Mouse (Mus musculus) midbrain, embryonic 12.5 days (tissue): Measurements from ENCODE around the gene Baiap2l2. TPM values are rescaled to one million over a fixed set of nuclear protein-coding genes. Genes with fewer than 3 reads are reported as not detected.

Source experiments
- ATAC-seq: fragments of 200-750 bp; cut with Nextera tagmentation; 2 replicates; pipeline ENCODE4 v1.8.0; 2017; ENCODE audit warnings: low read depth, moderate TSS enrichment, moderate library complexity; ENCODE audit not compliant: low FRiP score
- H3K27ac ChIP-seq: fragments of 300-500 bp; sonication (generic); replicated peaks from 2 replicates; pipeline ENCODE4 v1.5.1; 2016; ENCODE audit warnings: mild to moderate bottlenecking
- H3K27me3 ChIP-seq: fragments of 300-500 bp; sonication (generic); 2 replicates; pipeline ENCODE4 v1.6.1; 2016; ENCODE audit warnings: mild to moderate bottlenecking
- H3K36me3 ChIP-seq: fragments of 300-500 bp; sonication (generic); 2 replicates; pipeline ENCODE4 v1.6.1; 2016
- H3K4me1 ChIP-seq: fragments of 300-500 bp; sonication (generic); 2 replicates; pipeline ENCODE4 v1.6.1; 2016
- H3K4me2 ChIP-seq: fragments of 300-500 bp; sonication (generic); replicated peaks from 2 replicates; pipeline ENCODE4 v1.6.1; 2016; ENCODE audit warnings: mild to moderate bottlenecking, moderate library complexity
- H3K4me3 ChIP-seq: fragments of 300-500 bp; sonication (generic); 2 replicates; pipeline ENCODE4 v1.5.1; 2016; ENCODE audit warnings: mild to moderate bottlenecking
- H3K9ac ChIP-seq: fragments of 300-500 bp; sonication (generic); replicated peaks from 2 replicates; pipeline ENCODE4 v1.6.1; 2016; ENCODE audit warnings: mild to moderate bottlenecking, moderate library complexity
- H3K9me3 ChIP-seq: fragments of 300-500 bp; sonication (generic); 2 replicates; pipeline ENCODE4 v1.6.1; 2016; ENCODE audit warnings: mild to moderate bottlenecking
- WGBS: fragments of 180-500 bp; shearing (Covaris S2); methylation state at CpG from one replicate; pipeline ENCODE4 v1.1.7; 2016; 5-methylcytosine and 5-hydroxymethylcytosine counted together
- polyA plus RNA-seq: library from polyadenylated mRNA; unstranded; fragments of >200 nt; fragmentation: Nextera tagmentation; extraction: Ambion mirVana; gene quantifications from 2 replicates; pipeline ENCODE4 v1.2.1, GENCODE M21; 2016

Gene Baiap2l2
- polyA plus RNA-seq, 1 experiment from 2014 or later, result 2.4 TPM

DNA sequence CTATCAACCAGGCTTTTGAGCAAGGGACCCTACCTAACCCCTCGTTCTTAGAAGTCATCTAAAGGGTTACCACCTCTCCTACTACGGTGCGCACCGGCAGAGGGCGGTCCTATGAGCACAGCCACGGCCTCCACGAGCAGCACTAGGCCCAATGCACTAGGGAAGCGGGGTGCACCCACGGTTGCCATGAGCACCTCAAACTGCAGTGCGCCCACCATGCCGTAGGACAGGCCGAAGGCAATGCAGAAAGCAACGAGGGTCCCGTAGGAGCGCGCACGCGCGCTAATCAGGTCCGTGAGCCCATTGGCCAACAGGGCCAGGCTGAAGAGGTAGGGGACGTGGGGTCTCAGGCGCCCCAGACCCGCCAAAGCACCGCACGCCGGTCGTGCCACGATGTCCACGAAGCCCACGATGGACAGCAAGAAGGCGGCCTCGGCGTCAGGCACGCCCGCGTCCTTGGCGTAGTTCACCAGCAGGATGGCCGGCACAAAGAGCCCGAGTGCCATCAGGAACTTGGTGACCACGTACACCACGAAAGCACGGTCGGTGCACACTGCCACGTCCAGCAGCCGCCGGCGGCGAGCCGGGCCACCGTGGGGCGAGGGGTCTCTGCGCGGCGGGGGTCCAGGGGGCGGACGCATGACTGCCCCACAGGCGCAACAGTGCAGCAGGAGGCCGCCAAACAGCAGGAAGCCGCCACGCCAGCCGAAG, 33.4 kb downstream of the Baiap2l2 start:
- H3K4me1 ChIP-seq, result peaks cover 9% of the 10 kb centered on the region
- H3K9ac ChIP-seq, result peak overlapping the region; percentile 54
- ATAC-seq, result peak; percentile 61
- peaks cover 63% of the 10 kb centered on the region for H3K27me3 ChIP-seq
- H3K9me3 ChIP-seq, result no peaks in the 10 kb centered on the region
- 3% methylated on average over 61 of the region's 61 CpGs for WGBS
- no peak overlapping the region for H3K27ac ChIP-seq
- peaks cover 18% of the 10 kb centered on the region for H3K36me3 ChIP-seq
- peak overlapping the region; percentile 60 for H3K4me2 ChIP-seq
- H3K4me3 ChIP-seq, result peak overlapping the region; percentile 37

- no peak overlapping the region for H3K4me3 ChIP-seq
Observed at GRCm38 (mm10) chr15:79251168-79251567, 34.2 kb downstream of the Baiap2l2 start.

GRCm38 (mm10) chr15:79250236-79250635, 35.1 kb downstream of the Baiap2l2 start:
- H3K27ac ChIP-seq, result no peak overlapping the region
- peaks cover 58% of the 10 kb centered on the region for H3K27me3 ChIP-seq
- peaks cover 9% of the 10 kb centered on the region for H3K4me1 ChIP-seq
- H3K36me3 ChIP-seq, result peaks cover 35% of the 10 kb centered on the region
- ATAC-seq, result no peak
- H3K9me3 ChIP-seq, result no peaks in the 10 kb centered on the region
- H3K9ac ChIP-seq, result no peak overlapping the region
- no peak overlapping the region for H3K4me2 ChIP-seq
- H3K4me3 ChIP-seq, result no peak overlapping the region
- 86% methylated on average over 2 of the region's 2 CpGs for WGBS

More at GRCm38 (mm10) chr15:79251168-79251567, 34.2 kb downstream of the Baiap2l2 start:
- Histone ChIP-seq H3K36me3 (peaks cover 25% of the 10 kb centered on the region), H3K9me3 (no peaks in the 10 kb centered on the region), H3K27me3 (peaks cover 63% of the 10 kb centered on the region), H3K9ac (no peak overlapping the region), H3K4me2 (no peak overlapping the region), H3K4me1 (peaks cover 9% of the 10 kb centered on the region), H3K27ac (no peak overlapping the region)
- WGBS, result 53% methylated on average over 7 of the region's 7 CpGs
- ATAC-seq, result no peak

DNA sequence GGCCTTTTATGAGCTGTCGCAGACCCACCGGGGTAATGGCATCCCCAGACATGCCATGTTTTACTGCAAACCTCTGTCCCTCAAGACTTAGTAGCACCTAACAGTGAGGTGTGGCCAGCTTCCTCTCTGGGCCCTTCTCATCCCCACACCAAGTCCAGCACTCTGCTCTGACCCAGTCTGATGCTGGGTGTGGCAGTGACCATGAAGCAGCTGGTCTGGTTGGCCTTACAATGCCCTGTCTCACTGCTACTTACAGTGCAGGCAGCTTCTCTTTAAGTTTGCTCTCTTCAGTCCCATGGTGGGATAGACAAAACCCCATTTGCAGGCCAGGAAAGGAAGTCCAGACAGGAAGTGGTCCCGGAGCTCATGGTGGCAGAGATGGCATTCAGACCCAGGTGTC, 40.0 kb downstream of the Baiap2l2 start:
- no peak for ATAC-seq
- H3K4me1 ChIP-seq, result peaks cover 4% of the 10 kb centered on the region; the same call in 1 of the 2 replicates
- no peak overlapping the region for H3K9ac ChIP-seq
- 98% methylated on average over 3 of the region's 3 CpGs for WGBS
- no peaks in the 10 kb centered on the region for H3K9me3 ChIP-seq
- no peak overlapping the region for H3K4me2 ChIP-seq
- peaks cover 9% of the 10 kb centered on the region for H3K27me3 ChIP-seq
- H3K36me3 ChIP-seq, result peaks cover 55% of the 10 kb centered on the region
- no peak overlapping the region for H3K4me3 ChIP-seq
- H3K27ac ChIP-seq, result no peak overlapping the region

GRCm38 (mm10) chr15:79244071-79244893, 41.1 kb downstream of the Baiap2l2 start:
- Histone ChIP-seq H3K9ac (no peak overlapping the region), H3K27ac (no peak overlapping the region), H3K27me3 (no peaks in the 10 kb centered on the region), H3K36me3 (peaks cover 65% of the 10 kb centered on the region), H3K4me2 (no peak overlapping the region), H3K4me3 (no peak overlapping the region), H3K4me1 (peaks cover 4% of the 10 kb centered on the region; the same call in 1 of the 2 replicates), H3K9me3 (no peaks in the 10 kb centered on the region)
- no peak for ATAC-seq
- WGBS, result 72% methylated on average over 7 of the region's 7 CpGs

GRCm38 (mm10) chr15:79243234-79244042, 41.9 kb downstream of the Baiap2l2 start:
- Histone ChIP-seq H3K36me3 (peaks cover 65% of the 10 kb centered on the region), H3K27ac (no peak overlapping the region), H3K4me2 (no peak overlapping the region), H3K4me3 (no peak overlapping the region), H3K9me3 (no peaks in the 10 kb centered on the region), H3K4me1 (peaks cover 4% of the 10 kb centered on the region; the same call in 1 of the 2 replicates), H3K9ac (no peak overlapping the region), H3K27me3 (no peaks in the 10 kb centered on the region)
- 24% methylated on average over 10 of the region's 10 CpGs for WGBS
- ATAC-seq, result peak; percentile 97

GRCm38 (mm10) chr15:79242574-79243233, 42.6 kb downstream of the Baiap2l2 start:
- H3K27me3 ChIP-seq, result no peaks in the 10 kb centered on the region
- H3K4me3 ChIP-seq, result no peak overlapping the region
- no peak overlapping the region for H3K4me2 ChIP-seq
- ATAC-seq, result peak; percentile 48
- peaks cover 65% of the 10 kb centered on the region for H3K36me3 ChIP-seq
- WGBS, result 76% methylated on average over 13 of the region's 13 CpGs
- H3K27ac ChIP-seq, result no peak overlapping the region
- H3K4me1 ChIP-seq, result peaks cover 4% of the 10 kb centered on the region; the same call in 1 of the 2 replicates
- no peak overlapping the region for H3K9ac ChIP-seq
- no peaks in the 10 kb centered on the region for H3K9me3 ChIP-seq

DNA sequence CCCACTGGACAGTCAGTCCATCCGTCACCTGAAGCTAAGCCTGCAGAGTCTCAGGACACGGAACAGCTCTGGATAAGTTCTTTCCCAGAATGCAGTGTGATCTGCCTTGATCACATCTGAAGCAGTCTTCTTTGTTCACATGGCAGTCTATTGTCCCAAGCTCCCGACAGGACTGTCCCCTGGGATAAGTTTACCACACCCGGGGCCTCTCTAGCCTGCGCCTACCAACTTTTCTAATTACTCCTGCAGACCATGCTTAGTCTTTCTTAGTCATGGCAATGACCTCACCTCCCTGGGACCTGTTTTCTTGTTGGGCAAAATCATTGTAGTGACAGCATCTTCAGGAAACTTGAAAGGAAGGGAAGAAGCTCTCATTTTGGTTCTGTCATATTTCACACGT, 47.3 kb downstream of the Baiap2l2 start:
- H3K4me2 ChIP-seq, result no peak overlapping the region
- no peak overlapping the region for H3K4me3 ChIP-seq
- H3K27ac ChIP-seq, result no peak overlapping the region
- no peaks in the 10 kb centered on the region for H3K27me3 ChIP-seq
- ATAC-seq, result no peak
- no peak overlapping the region for H3K9ac ChIP-seq
- no peaks in the 10 kb centered on the region for H3K4me1 ChIP-seq
- no peaks in the 10 kb centered on the region for H3K9me3 ChIP-seq
- peaks cover 76% of the 10 kb centered on the region for H3K36me3 ChIP-seq
- 72% methylated on average over 6 of the region's 6 CpGs for WGBS

GRCm38 (mm10) chr15:79235268-79235667, 50.1 kb downstream of the Baiap2l2 start:
- ATAC-seq, result no peak
- WGBS, result 90% methylated on average over 9 of the region's 9 CpGs
- H3K4me3 ChIP-seq, result no peak overlapping the region
- H3K4me1 ChIP-seq, result peaks cover under 1% of the 10 kb centered on the region; the same call in 1 of the 2 replicates
- no peak overlapping the region for H3K4me2 ChIP-seq
- H3K27ac ChIP-seq, result no peak overlapping the region
- no peaks in the 10 kb centered on the region for H3K9me3 ChIP-seq
- H3K9ac ChIP-seq, result no peak overlapping the region
- no peaks in the 10 kb centered on the region for H3K27me3 ChIP-seq
- peaks cover 85% of the 10 kb centered on the region for H3K36me3 ChIP-seq

GRCm38 (mm10) chr15:79229058-79229821, 56.1 kb downstream of the Baiap2l2 start, which contains the start of the genes Pick1 and Gm49486:
Gene Pick1, plus strand, starts transcription at chr15:79229173.
Gene Gm49486, plus strand, starts transcription at chr15:79229391.
- Histone ChIP-seq H3K36me3 (peaks cover 28% of the 10 kb centered on the region), H3K9me3 (no peaks in the 10 kb centered on the region), H3K4me1 (peaks cover 20% of the 10 kb centered on the region), H3K9ac (peak within 1 kb of the TSS; percentile 91), H3K4me3 (peak within 1 kb of the TSS; percentile 86), H3K4me2 (peak within 1 kb of the TSS; percentile 97), H3K27me3 (0 out of 2 replicates have a peak, but pooled peaks cover under 1% of the 10 kb centered on the region), H3K27ac (peak within 1 kb of the TSS; percentile 97)
- ATAC-seq, result peak; percentile 87
- WGBS, result 1% methylated on average over 51 of the region's 51 CpGs
